Mouse (Mus musculus) testis, postnatal 10 days (tissue): Measurements from ENCODE around the gene Cux2.
A peak's percentile ranks its signal among the peaks of the same experiment; 100 is the strongest.

Experiments used
- DNase-seq: peaks from one replicate; pipeline ENCODE4 v3.0.0; 2021; ENCODE audit warnings: low spot score

Cux2 gene

DNA sequence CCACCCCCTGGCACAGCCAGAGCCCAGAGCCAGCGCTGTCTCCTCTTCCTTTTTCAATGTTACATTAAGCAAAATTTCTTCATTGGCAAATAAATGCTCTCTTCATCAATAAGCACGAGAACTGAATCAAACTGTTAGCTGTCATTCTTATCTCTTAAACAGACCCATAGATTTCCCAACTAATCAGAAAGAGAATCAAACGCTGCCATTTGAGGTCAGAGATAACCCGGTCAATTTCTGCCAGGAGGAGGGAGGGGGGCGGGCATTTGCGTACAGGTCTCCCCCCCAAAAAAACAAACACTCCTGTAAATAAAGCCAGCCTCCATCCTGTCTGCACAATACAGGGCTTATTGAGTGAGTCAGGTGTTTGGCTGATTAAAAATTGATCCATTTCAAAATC, 33.2 kb downstream of the Cux2 start:
- DNase-seq: no peak

DNA sequence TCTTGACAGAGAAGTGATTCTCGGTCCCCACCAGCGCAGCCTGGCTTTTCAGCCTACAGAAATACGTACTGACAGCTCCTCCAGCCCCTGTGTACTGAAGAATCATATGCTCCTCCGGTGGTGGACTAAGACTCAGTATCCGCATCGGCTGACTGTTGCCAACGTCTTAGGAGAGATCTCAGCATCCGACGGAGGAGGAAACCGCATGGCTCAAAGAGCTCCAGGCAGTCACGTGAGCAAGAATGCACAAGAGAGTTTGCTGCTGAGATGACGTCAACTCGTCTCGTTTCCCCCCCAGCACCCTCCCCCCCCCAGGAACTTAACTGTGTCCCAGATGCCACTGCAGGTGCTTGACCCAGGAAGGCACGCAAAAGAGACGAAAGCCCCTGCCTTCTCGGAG, 34.8 kb downstream of the Cux2 start:
- DNase-seq: no peak

DNA sequence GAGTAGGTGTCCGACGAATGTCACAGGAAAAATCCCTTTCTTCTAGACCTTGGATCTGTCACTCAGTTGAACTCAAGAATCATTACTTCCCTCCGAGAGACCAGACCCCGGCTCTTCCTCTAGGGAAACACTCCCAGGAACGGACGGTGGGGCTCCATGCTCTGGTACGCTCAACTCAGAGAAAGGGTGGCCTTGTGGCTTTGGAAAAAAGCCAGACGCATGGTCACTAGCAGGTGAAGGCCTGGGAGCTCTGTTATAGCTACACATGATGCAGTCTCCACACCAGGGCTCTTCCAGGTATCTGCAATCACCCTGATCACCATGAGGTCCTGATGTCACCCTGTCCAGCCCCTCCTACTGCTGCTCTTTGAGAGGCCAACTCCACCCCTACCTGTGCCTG, 35.2 kb downstream of the Cux2 start:
- no peak for DNase-seq

DNA sequence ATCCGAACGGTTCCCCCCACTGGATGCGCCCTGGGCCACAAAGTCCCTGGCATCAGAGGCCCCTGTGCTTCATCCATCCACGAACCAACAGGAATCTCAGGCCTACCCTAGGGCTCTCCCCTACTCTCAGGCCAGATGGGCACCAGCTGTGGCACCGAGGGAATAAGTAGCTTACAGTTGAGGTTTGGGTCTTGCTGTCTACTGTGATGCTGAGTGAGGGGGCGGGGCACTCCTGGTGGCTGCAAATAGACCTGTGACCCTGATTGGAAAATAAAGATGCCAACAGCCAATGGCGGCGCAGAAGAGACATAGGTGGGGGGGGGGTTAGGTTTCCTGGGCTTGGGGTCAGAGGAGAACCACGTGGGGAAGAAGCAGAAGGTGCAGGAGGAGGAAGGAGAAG, 38.6 kb downstream of the Cux2 start:
- no peak for DNase-seq

DNA sequence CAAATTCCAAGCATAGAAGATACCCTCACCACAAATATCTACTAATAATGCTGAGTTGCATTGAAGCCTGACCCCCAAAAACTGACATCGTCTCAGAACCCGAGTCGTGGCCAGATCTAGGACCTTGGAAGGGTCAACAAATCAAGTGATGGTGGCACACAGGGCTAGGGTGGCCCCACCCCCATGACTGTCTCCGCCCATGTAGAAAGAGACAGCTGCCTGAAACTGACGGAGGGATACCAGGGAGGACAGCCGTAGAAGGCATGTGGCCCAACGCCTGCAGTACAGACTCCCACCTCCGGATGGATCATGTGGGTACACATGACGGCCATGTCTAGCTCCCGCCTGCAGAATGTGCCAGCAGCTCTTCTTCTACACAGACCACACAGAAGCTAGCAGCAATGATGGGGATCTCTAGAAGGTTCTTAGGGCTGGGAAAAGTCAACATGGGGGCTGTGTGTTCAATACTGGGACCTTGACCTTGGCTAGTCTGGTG, 41.9 kb downstream of the Cux2 start:
- no peak for DNase-seq

DNA sequence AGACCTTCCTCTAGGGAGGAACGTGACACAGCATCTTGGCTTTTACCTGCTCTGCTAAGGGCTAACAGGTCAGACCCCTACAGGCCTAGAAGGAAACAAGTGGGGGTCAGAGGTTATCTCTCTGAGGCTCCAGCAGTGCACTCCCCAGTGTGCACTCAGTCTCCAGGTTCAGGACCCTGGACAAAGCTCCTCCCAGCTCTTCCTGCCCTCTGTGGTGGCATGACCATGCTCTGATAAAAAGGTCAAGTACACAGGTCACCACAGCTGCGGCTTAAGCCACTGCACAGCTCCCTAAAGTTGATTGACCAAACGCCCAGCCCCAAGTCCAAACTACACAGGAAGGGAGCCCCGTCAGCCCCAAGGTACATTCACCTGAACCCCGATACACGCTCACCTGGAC, 46.4 kb downstream of the Cux2 start:
- no peak for DNase-seq

DNA sequence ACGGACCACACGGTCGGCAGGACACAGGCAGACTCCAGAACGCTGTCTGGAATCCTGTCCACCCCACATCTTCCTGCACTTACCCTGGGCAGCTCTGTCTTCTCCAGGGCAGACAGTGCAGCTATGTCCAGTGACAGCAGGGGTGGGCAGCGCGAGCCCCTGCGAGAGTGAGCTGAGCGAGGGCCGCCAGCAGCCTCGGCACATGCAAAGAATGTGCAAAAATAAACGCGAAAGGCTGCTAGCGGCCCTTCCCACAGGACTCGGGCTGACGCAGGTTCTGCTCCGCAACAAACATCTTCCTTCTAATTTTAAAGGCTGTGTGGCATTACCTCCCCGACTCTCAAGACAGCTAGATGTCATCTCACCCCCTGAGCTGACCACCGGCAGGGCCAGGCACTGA, 47.8 kb downstream of the Cux2 start:
- no peak for DNase-seq

DNA sequence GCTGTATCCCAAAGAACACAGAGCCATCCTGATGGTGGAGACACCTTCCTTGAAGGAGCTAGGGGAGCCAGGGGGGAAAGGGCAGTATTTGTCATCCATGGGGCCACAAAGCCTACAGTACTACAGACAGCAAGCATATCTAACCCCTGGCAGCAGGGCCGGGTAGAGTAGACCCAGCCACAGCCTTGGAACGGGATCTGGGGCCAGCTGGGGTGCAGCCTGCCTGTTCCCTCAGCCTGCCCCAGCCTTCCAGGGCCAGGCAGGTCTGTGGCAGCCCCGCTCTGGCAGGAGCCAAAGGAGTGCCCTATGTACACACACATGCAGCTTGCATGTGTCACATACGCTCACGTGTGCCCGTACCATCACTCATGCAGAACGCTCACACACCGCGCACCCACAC, 48.6 kb downstream of the Cux2 start:
- no peak for DNase-seq

DNA sequence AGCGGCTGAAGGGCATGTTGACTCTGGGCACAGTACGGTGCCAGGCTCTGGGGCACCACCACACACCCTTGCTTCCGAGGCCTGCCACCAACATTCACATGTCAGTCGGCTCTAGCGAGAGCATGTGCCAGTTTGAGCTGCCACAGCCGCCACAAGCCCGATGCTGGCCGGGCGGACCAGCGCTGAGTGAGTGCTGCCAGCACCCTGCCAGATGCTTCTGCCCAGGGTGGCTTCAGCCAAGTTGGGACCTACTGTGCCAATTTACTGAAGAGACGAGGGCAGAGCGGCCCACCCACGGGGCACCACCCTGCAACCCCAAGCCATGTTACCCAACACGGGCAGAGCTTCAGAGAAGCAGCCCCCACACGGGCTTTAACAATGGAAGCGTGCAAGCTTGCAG, 49.5 kb downstream of the Cux2 start:
- no peak for DNase-seq

DNA sequence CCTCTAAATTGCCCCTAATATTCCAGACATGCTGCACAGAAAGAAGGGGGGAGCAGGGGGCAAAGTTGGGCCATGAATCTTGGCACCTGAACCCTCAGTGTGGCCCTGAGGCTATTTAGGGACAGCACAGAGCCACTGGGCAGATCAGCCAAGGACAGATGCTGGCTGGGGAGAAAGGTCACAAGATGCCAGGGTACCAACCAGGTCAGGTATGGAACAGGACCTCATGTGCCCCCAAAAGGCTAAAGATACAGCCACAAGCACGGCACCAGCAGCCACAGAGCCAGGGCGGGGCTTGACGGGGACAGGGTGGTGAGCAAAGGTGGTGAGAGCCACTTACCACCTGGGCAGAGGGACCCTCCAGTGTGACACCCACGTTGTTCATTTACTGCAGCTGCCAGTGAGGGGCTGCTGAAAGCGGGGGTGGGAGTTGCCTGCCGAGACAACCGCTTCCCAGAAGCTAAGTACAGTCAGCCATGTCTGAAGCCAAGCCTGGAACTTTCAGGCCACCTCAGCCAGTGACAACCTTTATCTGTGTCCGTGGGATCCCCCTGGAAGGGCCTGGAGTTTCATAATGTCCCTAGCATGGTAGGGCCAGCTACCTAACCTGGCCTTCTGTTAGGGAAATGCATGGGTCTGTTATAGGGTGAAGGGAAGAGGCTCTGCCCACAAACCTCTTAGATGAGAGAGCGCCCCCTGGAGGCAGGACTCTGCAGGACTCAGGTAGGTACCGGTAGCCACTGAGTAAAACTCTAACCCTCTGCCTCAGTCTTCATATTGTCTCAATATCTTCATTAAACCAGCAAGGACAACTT, 50.7 kb downstream of the Cux2 start:
- peak; percentile 86 for DNase-seq

DNA sequence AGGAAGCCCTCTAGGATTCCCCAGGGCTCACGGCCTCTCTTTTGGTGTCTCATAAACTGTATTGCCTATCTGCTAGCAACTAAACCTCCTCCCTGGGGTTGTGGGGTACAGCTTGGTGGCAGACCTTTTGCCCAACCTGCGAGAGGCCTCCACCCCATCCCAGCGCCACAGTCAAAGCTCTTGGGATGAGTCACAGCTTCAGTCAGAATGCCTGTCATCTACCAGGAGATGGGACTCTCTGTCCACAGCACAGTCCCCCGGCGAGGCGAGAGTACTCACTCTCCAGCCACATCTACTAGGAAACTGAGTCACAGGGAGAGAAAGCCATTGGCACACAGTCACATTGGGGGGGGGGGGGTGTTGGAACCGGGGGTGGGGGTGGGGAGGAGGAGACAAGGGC, 51.6 kb downstream of the Cux2 start:
- DNase-seq: no peak

DNA sequence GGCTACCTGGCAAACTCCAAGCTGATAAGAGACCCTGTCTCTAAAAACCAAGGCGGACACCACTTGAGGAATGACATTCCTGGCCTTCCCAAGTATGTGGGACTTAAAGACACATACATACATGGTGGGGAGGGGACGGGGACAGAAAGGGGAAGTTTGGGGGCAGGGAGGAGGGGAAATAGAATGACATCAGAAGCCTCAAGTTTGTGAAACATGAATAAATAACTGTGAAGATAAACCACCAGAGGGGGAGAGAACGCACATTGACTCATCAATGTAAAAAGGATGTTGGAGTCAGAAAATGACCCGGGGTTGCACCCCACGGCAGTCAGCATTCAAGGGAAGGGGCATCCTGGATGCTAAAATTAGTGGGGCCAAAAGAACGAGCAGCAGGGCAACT, 53.2 kb downstream of the Cux2 start:
- DNase-seq: no peak

DNA sequence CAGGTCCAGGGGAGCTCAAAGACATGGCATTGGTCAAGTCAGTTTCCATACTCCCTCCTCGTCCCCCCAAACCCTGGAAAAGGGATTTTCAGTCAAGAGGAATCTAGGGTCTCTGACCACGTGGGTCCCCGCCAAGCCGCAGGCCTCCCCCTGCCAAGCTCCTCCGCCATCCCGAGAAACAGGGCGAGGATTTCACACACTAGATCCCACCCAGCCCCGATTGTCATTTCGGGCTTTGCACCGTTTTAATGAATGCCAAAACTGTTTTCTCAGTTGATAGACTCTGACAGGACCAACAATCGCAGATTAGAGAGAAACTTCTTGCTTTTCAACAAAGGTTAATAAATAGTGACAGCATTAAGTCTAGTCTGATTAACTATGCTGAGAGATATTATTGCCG, 55.1 kb downstream of the Cux2 start:
- no peak for DNase-seq

DNA sequence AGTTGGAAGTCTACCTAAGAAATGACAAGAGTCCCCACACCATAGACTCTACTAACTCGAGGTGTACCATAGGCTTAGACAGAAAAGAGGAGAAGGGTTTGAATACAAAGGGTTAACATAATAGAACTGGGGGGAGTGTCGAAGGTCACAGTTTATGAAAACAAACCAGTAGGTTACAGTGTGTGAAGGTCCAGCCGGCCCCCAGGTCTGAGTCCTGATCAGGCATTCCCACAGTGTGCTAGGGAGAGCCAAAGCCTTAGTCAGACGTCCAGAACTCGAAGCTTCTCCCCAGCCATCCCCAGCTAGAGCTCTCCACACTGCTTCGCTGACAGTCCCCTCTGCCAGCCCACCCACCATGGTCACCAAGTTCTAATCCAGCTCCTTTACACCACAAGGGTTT, 58.0 kb downstream of the Cux2 start:
- no peak for DNase-seq

DNA sequence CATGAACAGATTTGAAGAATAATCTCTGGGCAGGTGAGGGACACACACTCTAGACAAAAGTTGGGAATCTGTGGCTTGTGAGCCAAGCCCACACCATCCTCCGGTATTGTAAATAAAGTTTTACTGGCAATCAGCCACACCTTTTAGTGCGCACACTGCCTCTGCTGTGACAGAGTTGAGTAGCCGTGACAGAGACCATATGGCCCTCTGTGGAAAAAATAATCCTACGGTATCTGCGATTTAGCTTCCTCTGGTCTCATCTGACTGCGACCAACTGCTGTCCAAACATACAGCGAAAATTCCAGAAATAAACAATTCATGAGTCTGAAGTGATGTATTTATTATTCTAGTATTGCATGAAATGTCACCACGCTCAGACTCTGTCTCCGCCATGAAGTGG, 64.0 kb downstream of the Cux2 start:
- no peak for DNase-seq

DNA sequence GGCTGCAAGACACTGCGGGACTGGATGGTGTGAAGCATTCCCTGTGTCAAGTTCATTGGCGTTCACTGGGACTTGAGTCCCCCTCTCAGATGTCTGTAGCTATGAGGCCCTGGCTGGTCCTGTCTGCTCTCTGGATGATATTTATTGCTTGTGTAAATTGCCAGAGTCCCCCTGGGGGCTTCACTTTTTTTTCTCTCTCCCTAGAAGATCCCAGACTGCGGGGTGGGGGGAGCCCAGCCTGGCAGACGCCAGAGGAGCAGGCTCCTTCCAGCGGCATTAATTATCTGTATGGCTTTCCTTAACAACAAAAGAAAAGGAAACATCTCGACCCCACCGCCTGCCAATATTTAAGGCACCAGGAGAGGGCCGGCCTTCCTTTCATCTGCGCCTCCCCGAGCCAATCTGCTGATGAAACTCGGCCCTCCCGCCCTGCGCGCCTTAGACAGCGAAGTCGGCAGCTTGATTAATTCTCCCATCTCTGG, 68.2 kb downstream of the Cux2 start:
- DNase-seq: no peak

DNA sequence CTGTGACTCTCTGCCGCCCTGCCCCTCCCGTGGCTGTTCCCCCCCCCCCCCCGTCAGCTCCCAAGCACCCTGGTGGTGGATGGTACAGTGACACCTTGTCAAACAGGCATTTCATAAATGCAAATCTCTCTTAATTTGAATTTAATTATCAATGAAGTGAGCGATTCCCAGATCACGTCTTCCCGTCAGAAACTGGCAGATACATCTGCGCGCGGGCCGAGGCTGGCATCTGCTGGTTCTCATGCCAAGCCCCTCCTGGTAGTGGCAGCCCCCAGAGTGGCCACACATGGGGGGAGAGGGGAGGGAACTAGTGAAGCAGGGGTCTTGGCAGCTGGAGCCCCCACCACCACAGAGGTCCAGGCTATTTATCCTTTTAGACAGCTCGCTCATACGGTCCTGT, 73.6 kb downstream of the Cux2 start:
- DNase-seq: no peak

DNA sequence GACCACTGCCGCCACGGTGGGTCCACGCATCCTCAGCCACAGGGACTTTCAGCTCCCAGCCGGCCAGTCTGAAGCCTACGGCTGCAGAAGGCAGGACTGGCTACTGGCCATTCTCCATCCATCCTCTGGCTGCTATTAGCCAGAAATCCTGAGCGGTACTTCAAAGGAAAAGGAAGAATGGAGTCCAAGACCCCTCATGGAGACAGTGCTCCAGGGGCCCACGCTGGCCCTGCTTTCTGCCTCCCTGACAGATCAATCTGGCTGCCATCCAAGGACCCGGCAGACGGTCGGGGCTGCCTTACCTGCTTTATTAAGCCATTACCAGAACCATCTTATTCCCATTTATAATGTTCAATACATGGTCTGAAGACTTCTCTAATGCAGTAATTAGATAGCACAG, 76.4 kb downstream of the Cux2 start:
- DNase-seq: no peak

DNA sequence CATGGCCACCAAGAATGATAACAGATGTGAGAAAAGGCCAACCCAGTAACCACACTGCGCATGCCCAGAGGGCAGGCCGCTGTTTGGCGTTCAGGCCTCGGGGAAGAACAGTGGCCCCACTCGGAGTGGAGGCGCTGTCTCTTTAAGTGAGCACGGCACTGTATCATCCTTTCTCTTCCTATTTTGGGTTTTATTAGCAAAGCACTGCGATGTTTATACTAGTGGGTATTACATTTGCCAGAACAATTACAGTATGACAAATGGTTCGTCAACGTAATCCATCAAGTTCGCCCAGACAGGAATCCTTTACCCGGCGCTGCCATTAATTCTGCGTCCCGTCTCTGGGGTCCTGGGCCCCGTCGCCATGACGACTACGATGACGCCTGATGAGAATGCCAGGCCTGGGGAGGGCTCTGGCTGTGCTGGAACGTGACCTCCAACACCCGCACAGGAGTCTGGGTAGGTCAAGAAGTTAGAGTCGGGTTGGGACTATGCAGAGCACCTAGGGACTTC, 77.2 kb downstream of the Cux2 start:
- no peak for DNase-seq

DNA sequence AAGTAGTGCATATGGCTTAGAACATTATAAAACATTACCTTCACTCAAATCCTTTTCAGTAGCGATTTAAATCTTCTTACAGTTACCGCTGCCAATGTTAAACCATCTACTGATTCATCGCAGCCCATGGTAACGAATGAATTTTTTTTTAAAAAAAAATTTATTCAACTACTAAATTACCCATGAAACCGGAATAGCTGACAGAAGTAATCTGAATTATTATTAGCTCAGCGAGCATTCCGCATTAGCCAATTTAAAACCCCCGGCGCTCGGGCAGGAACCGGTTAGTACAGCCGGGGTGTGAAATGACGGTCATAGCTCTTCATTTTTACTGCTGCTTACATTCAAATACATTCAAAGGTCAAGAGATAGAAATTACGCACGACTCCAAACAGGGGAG, 80.9 kb downstream of the Cux2 start:
- no peak for DNase-seq

DNA sequence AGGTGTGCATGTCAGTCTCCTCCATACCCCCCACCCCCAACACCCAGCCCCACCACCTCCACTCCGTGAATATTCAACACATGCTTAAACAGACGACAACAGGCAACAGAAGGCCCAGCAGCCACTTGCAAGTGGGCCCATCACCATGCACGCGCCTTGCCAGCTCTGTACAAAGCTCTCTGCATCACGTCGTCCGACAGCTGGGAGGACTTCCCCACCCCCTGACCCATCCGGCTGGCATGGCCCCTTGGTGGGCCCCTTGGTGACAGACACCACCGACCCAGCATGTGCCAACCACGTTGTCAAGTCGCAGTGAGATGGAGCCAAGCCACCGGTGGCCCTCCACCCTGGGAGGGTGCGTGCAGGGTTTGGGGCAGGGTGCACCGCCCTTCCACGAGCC, 81.5 kb downstream of the Cux2 start:
- no peak for DNase-seq

DNA sequence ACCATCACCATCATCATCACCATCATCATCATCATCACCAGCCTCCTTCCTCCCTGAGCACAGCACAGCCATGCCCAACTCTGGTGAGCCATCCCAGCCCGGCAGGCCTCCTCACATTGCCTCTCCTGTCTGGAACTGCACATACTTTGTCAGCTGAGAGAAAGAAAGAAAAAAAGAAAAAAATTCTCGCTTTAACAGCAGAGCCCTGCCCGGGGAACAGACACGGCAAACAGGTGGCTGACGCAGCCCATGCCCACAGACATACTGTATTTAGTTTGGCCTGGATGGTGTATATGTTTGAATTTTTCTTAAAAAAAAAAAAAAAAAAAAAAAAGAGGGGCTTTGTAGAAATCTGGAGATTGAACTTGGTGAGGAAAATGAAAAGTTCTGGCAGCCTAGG, 82.4 kb downstream of the Cux2 start:
- no peak for DNase-seq

DNA sequence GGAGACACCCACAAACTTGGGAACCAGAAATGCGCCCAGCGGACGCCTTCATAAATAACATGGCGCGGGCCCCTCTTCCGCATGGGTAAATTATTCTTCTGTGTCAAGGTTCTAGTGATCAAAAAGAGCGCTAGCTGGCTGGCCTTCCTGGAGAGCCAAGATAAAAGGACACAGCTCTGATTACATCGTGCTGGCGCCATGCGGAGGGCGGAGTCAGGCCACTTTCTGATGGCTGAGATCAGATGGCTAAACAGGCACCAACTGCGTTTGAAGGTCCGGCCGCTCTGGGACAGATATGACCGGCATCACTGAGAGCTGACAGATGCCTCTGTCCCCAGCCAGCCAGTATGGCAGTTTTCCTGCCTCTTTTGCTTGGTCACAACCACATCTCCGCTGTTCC, 83.0 kb downstream of the Cux2 start:
- no peak for DNase-seq

DNA sequence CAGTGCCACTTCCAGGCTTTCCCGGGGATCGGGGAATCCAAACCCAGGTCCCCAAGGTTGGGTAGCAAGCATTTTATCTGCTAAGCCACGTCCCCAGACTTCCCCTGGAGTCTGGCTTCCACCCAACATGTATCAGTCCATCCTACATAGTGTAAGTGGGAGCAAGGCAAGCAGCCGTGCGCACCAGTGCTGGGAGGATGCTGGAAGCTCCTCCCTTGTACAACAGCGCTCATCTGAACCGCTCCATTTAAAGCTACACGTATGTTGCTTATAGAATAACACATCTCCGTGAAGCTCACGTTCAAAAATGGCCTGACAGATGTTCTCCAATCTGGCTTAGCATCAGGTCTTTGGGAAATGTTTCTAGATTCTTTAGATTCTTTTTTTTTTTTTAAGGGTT, 86.9 kb downstream of the Cux2 start:
- DNase-seq: no peak
